Mouse (Mus musculus): ENCODE data around the gene Spata46. TPM values are rescaled to one million over a fixed set of nuclear protein-coding genes. Genes with fewer than 3 reads are reported as not detected.
A peak's percentile ranks its signal among the peaks of the same experiment; 100 is the strongest.

Gene Spata46
- 0.67 and 1.6 TPM in 2 replicates for polyA plus RNA-seq (2014; fragmentation: Nextera tagmentation; extraction: Ambion mirVana)

DNA sequence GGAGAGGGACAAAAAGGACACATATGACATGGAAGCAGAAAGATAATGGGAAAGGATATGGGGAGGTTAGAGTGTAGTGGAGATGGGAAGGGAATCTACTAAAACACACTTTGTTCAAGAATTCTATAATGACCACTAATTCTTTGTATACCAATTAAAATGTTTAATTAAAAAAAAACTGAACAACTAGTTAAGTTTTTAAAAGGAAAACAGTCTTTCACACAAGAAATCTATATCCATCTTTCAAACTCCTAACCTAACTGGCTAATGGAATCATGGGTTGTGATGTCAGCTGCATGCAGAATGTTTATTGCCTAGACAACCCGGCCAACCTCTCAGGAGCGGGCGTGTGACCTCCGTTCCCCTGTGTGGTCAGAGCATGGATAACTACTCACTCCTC is at the start of gene Spata46:
TSS of gene Spata46 (plus strand) at position 301 of the 400 bp plus-strand sequence.
- DNase-seq (ENCODE audit: low spot score) (no peak), ATAC-seq (ENCODE audit: low FRiP score) (no peak)
- Histone ChIP-seq H3K27ac (no peak within 1 kb of the TSS), H3K4me2 (replicated peaks) (no peak within 1 kb of the TSS), H3K4me1 (replicated peaks; ENCODE audit: control insufficient read depth, insufficient read depth, low read length) (no peaks in the 10 kb centered on the region), H3K4me3 (replicated peaks; ENCODE audit: low read length) (no peak within 1 kb of the TSS), H3K36me3 (replicated peaks; ENCODE audit: control insufficient read depth, insufficient read depth) (no peaks in the 10 kb centered on the region), H3K9ac (no peak within 1 kb of the TSS), H3K27me3 (ENCODE audit: control insufficient read depth, insufficient read depth, low read length) (no peaks in the 10 kb centered on the region), H3K9me3 (ENCODE audit: control insufficient read depth, low read length) (no peaks in the 10 kb centered on the region)
- WGBS, result 91% methylated on average over 4 of the region's 4 CpGs

- Histone ChIP-seq H3K9ac (no peak overlapping the region), H3K4me3 (replicated peaks; ENCODE audit: low read length) (no peak overlapping the region), H3K36me3 (replicated peaks; ENCODE audit: control insufficient read depth, insufficient read depth) (no peaks in the 10 kb centered on the region), H3K4me2 (replicated peaks) (no peak overlapping the region), H3K9me3 (ENCODE audit: control insufficient read depth, low read length) (0 out of 2 replicates have a peak, but pooled peaks cover 19% of the 10 kb centered on the region), H3K27ac (no peak overlapping the region), H3K27me3 (ENCODE audit: control insufficient read depth, insufficient read depth, low read length) (no peaks in the 10 kb centered on the region), H3K4me1 (replicated peaks; ENCODE audit: control insufficient read depth, insufficient read depth, low read length) (no peaks in the 10 kb centered on the region)
- 84% methylated on average over 6 of the region's 6 CpGs for whole genome bisulfite sequencing
- ATAC-seq (ENCODE audit: low FRiP score), result no peak
- DNase-seq (ENCODE audit: low spot score), result no peak
Observed at GRCm38 (mm10) chr1:170270281-170270680, 38.3 kb upstream of the Spata46 start.

DNA sequence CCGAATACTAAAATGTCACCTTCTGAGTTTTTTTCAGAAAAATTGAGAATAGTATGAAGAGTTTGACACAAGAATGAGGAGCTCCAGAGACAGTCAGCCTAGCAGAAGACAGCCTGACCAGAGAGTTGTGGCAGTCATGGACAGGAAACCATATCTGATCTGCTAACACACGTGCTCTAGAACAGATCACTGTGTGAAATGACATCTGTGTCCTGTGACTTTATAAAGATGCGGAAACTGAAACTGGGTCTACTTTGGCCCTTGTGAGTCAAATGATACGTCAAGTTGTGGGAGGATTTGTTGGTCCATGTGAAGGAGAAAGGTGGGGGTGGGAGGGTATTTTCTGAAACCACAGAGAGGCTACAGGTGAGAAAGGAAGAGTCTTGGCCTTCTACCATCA is 37.9 kb upstream of the Spata46 start:
- Histone ChIP-seq H3K9me3 (ENCODE audit: control insufficient read depth, low read length) (0 out of 2 replicates have a peak, but pooled peaks cover 20% of the 10 kb centered on the region), H3K4me3 (replicated peaks; ENCODE audit: low read length) (no peak overlapping the region), H3K9ac (no peak overlapping the region), H3K27ac (no peak overlapping the region), H3K4me1 (replicated peaks; ENCODE audit: control insufficient read depth, insufficient read depth, low read length) (no peaks in the 10 kb centered on the region), H3K27me3 (ENCODE audit: control insufficient read depth, insufficient read depth, low read length) (no peaks in the 10 kb centered on the region), H3K4me2 (replicated peaks) (no peak overlapping the region), H3K36me3 (replicated peaks; ENCODE audit: control insufficient read depth, insufficient read depth) (no peaks in the 10 kb centered on the region)
- DNase-seq (ENCODE audit: low spot score), result no peak
- ATAC-seq (ENCODE audit: low FRiP score), result no peak
- 87% methylated on average over 4 of the region's 4 CpGs for WGBS

GRCm38 (mm10) chr1:170273252-170273651 is 35.4 kb upstream of the Spata46 start:
- H3K27me3 ChIP-seq (ENCODE audit: control insufficient read depth, insufficient read depth, low read length), result no peaks in the 10 kb centered on the region
- H3K27ac ChIP-seq, result no peak overlapping the region
- no peak overlapping the region for H3K4me2 ChIP-seq (replicated peaks)
- H3K4me1 ChIP-seq (replicated peaks; ENCODE audit: control insufficient read depth, insufficient read depth, low read length), result no peaks in the 10 kb centered on the region
- H3K9me3 ChIP-seq (ENCODE audit: control insufficient read depth, low read length), result 0 out of 2 replicates have a peak, but pooled peaks cover 7% of the 10 kb centered on the region
- H3K36me3 ChIP-seq (replicated peaks; ENCODE audit: control insufficient read depth, insufficient read depth), result no peaks in the 10 kb centered on the region
- H3K4me3 ChIP-seq (replicated peaks; ENCODE audit: low read length), result no peak overlapping the region
- no peak for DNase-seq (ENCODE audit: low spot score)
- no peak for ATAC-seq (ENCODE audit: low FRiP score)
- no peak overlapping the region for H3K9ac ChIP-seq

DNA sequence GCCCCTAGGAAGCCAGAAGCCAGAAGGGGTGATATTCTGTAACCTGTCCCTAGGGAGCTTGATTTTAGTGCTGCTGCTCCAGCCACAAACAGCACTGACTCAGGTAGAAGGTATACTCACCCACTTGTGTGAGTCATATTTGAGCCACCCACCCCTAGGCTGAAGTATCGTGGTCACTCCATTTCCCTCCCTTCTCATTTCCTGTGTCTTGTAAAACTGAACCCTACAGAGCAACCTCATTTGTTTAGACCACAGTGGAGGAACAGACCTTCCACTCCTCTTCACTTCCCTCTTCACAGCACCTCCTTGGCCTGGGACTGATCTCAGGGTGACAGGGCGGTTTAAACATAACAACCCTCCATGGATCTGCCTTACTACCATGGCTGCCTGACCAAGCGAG is 31.6 kb upstream of the Spata46 start, which contains the start of gene Sh2d1b1:
TSS of gene Sh2d1b1 (plus strand) at position 305 of the 400 bp plus-strand sequence.
- Histone ChIP-seq H3K36me3 (replicated peaks; ENCODE audit: control insufficient read depth, insufficient read depth) (no peaks in the 10 kb centered on the region), H3K4me2 (replicated peaks) (no peak within 1 kb of the TSS), H3K27me3 (ENCODE audit: control insufficient read depth, insufficient read depth, low read length) (no peaks in the 10 kb centered on the region), H3K4me3 (replicated peaks; ENCODE audit: low read length) (no peak within 1 kb of the TSS), H3K27ac (no peak within 1 kb of the TSS), H3K9ac (no peak within 1 kb of the TSS), H3K9me3 (ENCODE audit: control insufficient read depth, low read length) (0 out of 2 replicates have a peak, but pooled peaks cover 4% of the 10 kb centered on the region), H3K4me1 (replicated peaks; ENCODE audit: control insufficient read depth, insufficient read depth, low read length) (no peaks in the 10 kb centered on the region)
- 96% methylated on average over 2 of the region's 3 CpGs for WGBS
- DNase-seq (ENCODE audit: low spot score) (no peak), ATAC-seq (ENCODE audit: low FRiP score) (no peak)

DNA sequence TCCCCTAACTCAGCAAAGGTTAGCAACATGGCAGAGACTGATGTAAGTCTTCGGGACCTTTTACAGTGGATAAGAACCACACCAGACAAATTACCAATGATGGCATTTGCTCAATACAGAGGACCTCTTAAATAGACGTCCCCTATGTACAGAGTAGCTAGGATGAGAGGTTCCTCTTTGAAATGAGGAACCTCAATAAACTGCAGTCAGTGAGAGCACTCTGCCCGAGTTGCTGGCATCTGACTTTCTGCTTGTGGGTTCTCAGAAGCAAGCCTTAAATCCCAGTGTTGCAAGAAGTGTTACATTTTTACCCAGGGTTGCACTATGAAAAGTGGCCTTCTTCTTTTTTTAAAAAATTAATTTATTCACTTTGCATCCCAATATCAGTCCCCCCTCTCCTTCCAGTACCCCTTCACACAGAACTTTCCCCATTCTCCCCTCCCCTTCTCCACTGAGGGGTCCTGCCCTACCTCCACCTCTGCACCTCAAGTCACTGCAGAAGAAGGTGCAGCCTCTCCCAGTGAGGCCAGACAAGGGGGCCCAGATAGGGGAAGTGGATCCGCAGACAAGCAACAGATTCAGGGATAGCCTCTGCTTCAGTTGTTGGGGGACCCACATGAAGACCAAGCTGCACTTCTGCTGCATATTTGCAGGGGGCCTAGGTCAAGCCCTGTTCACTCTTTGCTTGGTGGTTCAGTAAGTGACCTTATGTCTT is 26.0 kb upstream of the Spata46 start:
- Histone ChIP-seq H3K27ac (no peak overlapping the region), H3K27me3 (ENCODE audit: control insufficient read depth, insufficient read depth, low read length) (no peaks in the 10 kb centered on the region), H3K36me3 (replicated peaks; ENCODE audit: control insufficient read depth, insufficient read depth) (no peaks in the 10 kb centered on the region), H3K4me2 (replicated peaks) (no peak overlapping the region), H3K4me1 (replicated peaks; ENCODE audit: control insufficient read depth, insufficient read depth, low read length) (no peaks in the 10 kb centered on the region), H3K9ac (no peak overlapping the region), H3K4me3 (replicated peaks; ENCODE audit: low read length) (no peak overlapping the region), H3K9me3 (ENCODE audit: control insufficient read depth, low read length) (no peaks in the 10 kb centered on the region)
- ATAC-seq (ENCODE audit: low FRiP score), result no peak
- 80% methylated on average over 4 of the region's 4 CpGs for WGBS
- no peak for DNase-seq (ENCODE audit: low spot score)

GRCm38 (mm10) chr1:170292239-170292951 is 16.2 kb upstream of the Spata46 start:
- DNase-seq (ENCODE audit: low spot score) (peak; percentile 89), ATAC-seq (ENCODE audit: low FRiP score) (peak; percentile 76)
- Histone ChIP-seq H3K9ac (no peak overlapping the region), H3K4me1 (replicated peaks; ENCODE audit: control insufficient read depth, insufficient read depth, low read length) (no peaks in the 10 kb centered on the region), H3K9me3 (ENCODE audit: control insufficient read depth, low read length) (no peaks in the 10 kb centered on the region), H3K36me3 (replicated peaks; ENCODE audit: control insufficient read depth, insufficient read depth) (no peaks in the 10 kb centered on the region), H3K4me3 (replicated peaks; ENCODE audit: low read length) (no peak overlapping the region), H3K27me3 (ENCODE audit: control insufficient read depth, insufficient read depth, low read length) (no peaks in the 10 kb centered on the region), H3K4me2 (replicated peaks) (no peak overlapping the region), H3K27ac (no peak overlapping the region)
- 41% methylated on average over 9 of the region's 9 CpGs for WGBS

DNA sequence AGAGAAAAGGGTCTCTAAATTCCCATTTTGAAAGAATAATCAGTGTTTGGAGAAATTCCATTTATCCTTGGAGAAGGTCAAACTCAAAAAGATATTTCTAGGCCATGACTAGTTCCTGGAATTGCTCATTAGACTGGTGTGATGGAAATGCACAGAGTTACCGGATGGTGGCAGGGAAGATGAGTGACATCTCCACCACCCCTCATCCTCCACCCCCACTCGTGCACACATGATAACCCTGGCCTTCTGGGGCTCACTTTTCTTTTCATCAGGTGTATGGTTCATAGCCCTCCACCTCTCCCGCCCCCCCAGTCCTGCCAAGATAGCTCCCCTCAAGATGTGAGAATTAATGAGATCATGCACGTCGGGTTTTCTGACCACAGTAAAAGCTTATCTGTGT is 15.3 kb upstream of the Spata46 start:
- H3K4me1 ChIP-seq (replicated peaks; ENCODE audit: control insufficient read depth, insufficient read depth, low read length), result no peaks in the 10 kb centered on the region
- H3K36me3 ChIP-seq (replicated peaks; ENCODE audit: control insufficient read depth, insufficient read depth), result no peaks in the 10 kb centered on the region
- ATAC-seq (ENCODE audit: low FRiP score) (no peak), DNase-seq (ENCODE audit: low spot score) (no peak)
- H3K4me3 ChIP-seq (replicated peaks; ENCODE audit: low read length), result no peak overlapping the region
- H3K27ac ChIP-seq, result no peak overlapping the region
- H3K27me3 ChIP-seq (ENCODE audit: control insufficient read depth, insufficient read depth, low read length), result no peaks in the 10 kb centered on the region
- WGBS, result 66% methylated on average over 5 of the region's 5 CpGs
- no peak overlapping the region for H3K4me2 ChIP-seq (replicated peaks)
- H3K9ac ChIP-seq, result no peak overlapping the region
- no peaks in the 10 kb centered on the region for H3K9me3 ChIP-seq (ENCODE audit: control insufficient read depth, low read length)

DNA sequence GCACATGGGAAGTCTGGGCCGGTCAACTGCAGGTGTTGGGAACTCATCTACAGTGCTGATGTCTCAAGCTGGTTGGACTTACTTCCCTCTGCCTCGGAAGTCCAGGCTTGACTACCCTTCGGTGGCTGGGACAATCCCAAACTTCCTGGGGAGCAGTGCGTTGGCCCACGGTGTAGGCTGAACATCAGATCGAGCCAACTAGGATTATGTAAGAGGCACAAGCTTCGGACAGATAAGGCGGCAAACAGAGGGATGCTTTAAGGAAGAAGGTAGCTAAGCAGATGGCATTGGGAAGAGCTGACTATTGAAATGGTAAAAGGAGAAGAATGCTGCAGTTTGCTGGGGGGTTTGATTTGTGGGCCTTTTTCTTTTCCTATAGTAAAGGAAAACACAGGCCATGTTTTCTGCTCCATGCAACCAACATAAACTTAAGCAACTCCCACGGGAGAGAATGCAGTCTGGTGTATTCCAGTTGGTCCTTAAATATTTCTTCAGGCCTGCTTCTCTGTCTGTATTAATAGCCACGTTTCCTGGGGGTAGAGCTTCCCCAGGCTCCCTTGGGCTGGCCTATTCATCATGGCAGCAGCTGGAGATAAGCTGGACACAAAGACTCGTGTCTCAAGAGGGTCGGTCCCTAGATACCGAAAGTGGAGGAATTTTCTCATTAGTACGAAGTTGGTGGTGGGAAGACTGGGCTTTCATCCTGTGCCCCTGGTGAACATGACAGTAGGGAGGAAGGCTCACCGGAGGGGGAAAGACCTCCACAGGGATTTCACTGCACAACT is 13.6 kb upstream of the Spata46 start:
- H3K27me3 ChIP-seq (ENCODE audit: control insufficient read depth, insufficient read depth, low read length), result no peaks in the 10 kb centered on the region
- DNase-seq (ENCODE audit: low spot score) (no peak), ATAC-seq (ENCODE audit: low FRiP score) (no peak)
- no peaks in the 10 kb centered on the region for H3K36me3 ChIP-seq (replicated peaks; ENCODE audit: control insufficient read depth, insufficient read depth)
- no peak overlapping the region for H3K4me3 ChIP-seq (replicated peaks; ENCODE audit: low read length)
- H3K9me3 ChIP-seq (ENCODE audit: control insufficient read depth, low read length), result no peaks in the 10 kb centered on the region
- H3K27ac ChIP-seq, result no peak overlapping the region
- no peak overlapping the region for H3K4me2 ChIP-seq (replicated peaks)
- no peak overlapping the region for H3K9ac ChIP-seq
- 64% methylated on average over 15 of the region's 15 CpGs for WGBS
- H3K4me1 ChIP-seq (replicated peaks; ENCODE audit: control insufficient read depth, insufficient read depth, low read length), result no peaks in the 10 kb centered on the region

Data from hindbrain, embryonic 14.5 days (tissue).